Mouse (Mus musculus) stomach, postnatal 0 days (tissue): ENCODE results near the gene 1700021F05Rik. TPM values are rescaled to one million over a fixed set of nuclear protein-coding genes. Genes with fewer than 3 reads are reported as not detected.
A peak's percentile ranks its signal among the peaks of the same experiment; 100 is the strongest.

Experiments used
- ATAC-seq: fragments of 200-750 bp; cut with Nextera tagmentation; 2 replicates; pipeline ENCODE4 v1.8.0; 2017; ENCODE audit not compliant: low FRiP score, low TSS enrichment
- DNase-seq: peaks from one replicate; pipeline ENCODE4 v3.0.0-alpha.2; 2016; ENCODE audit warnings: low spot score
- H3K27ac ChIP-seq: fragments of 300-500 bp; sonication (generic); replicated peaks from 2 replicates; pipeline ENCODE4 v1.5.1; 2014; ENCODE audit warnings: mild to moderate bottlenecking, control low read depth
- H3K27me3 ChIP-seq: fragments of 300-500 bp; sonication (generic); 2 replicates; pipeline ENCODE4 v1.6.1; 2014; ENCODE audit warnings: low read length; ENCODE audit not compliant: control insufficient read depth, insufficient read depth
- H3K36me3 ChIP-seq: fragments of 300-500 bp; sonication (generic); 2 replicates; pipeline ENCODE4 v1.6.1; 2014; ENCODE audit warnings: low read length, mixed read lengths; ENCODE audit not compliant: control insufficient read depth, insufficient read depth
- H3K4me1 ChIP-seq: fragments of 300-500 bp; sonication (generic); replicated peaks from 2 replicates; pipeline ENCODE4 v1.6.1; 2014; ENCODE audit warnings: antibody characterized with exemption; ENCODE audit not compliant: control insufficient read depth, insufficient read depth
- H3K4me2 ChIP-seq: fragments of 300-500 bp; sonication (generic); replicated peaks from 2 replicates; pipeline ENCODE4 v1.6.1; 2014; ENCODE audit warnings: low read depth, mild to moderate bottlenecking, control low read depth, moderate library complexity
- H3K4me3 ChIP-seq: fragments of 300-500 bp; sonication (generic); 2 replicates; pipeline ENCODE4 v1.5.1; 2014; ENCODE audit warnings: low read depth, low read length, control low read depth
- H3K9ac ChIP-seq: fragments of 300-500 bp; sonication (generic); 2 replicates; pipeline ENCODE4 v1.6.1; 2014; ENCODE audit warnings: mild to moderate bottlenecking, low read length, control low read depth, mixed read lengths
- H3K9me3 ChIP-seq: fragments of 300-500 bp; sonication (generic); 2 replicates; pipeline ENCODE4 v1.6.1; 2016; ENCODE audit warnings: low read length; ENCODE audit not compliant: control insufficient read depth
- CTCF ChIP-seq: IDR thresholded peaks from 2 replicates; pipeline ENCODE4 v1.5.1; 2016; ENCODE audit warnings: antibody characterized with exemption, low read depth, mild to moderate bottlenecking, moderate library complexity
- EP300 ChIP-seq: optimal IDR thresholded peaks from 2 replicates; pipeline ENCODE3; 2016; ENCODE audit warnings: antibody characterized with exemption
- WGBS: fragments of 180-500 bp; shearing (Covaris S2); extraction: QIAGEN DNeasy Blood & Tissue Kit; methylation state at CpG from one replicate; pipeline ENCODE4 v1.1.7; 2014; 5-methylcytosine and 5-hydroxymethylcytosine counted together
- polyA plus RNA-seq: library from polyadenylated mRNA; unstranded; fragments of >200 nt; fragmentation: Nextera tagmentation; extraction: Ambion mirVana; gene quantifications from 2 replicates; pipeline ENCODE4 v1.2.1, GENCODE M21; 2015

The 1700021F05Rik gene
- 47.0 and 48.9 TPM in 2 replicates for polyA plus RNA-seq

- TF ChIP-seq EP300 = no peak
- peak; percentile 84 for TF ChIP-seq CTCF
- no peaks in the 10 kb centered on the region for H3K27me3 ChIP-seq
- peak; percentile 99 for ATAC-seq
- H3K36me3 ChIP-seq = no peaks in the 10 kb centered on the region; the same call in 1 of the 2 replicates
- H3K4me2 ChIP-seq = peak within 1 kb of the TSS; percentile 67
- no peaks in the 10 kb centered on the region for H3K9me3 ChIP-seq
- peak; percentile 97 for DNase-seq
- WGBS = 0% methylated on average over 43 of the region's 56 CpGs
- H3K4me3 ChIP-seq = peak within 1 kb of the TSS; percentile 95
- peak within 1 kb of the TSS; percentile 89 for H3K9ac ChIP-seq
- H3K27ac ChIP-seq = peak within 1 kb of the TSS; percentile 88
- no peaks in the 10 kb centered on the region for H3K4me1 ChIP-seq
Measured at GRCm38 (mm10) chr10:43540442-43541152, at the start of gene 1700021F05Rik. Gene 1700021F05Rik, minus strand, starts transcription at chr10:43540994.

- no peak for ATAC-seq
- no peaks in the 10 kb centered on the region for H3K9me3 ChIP-seq
- no peak overlapping the region for H3K27ac ChIP-seq
Measured at GRCm38 (mm10) chr10:43588470-43589177, 47.8 kb upstream of the 1700021F05Rik start.

GRCm38 (mm10) chr10:43584538-43584937 lies 43.7 kb upstream of the 1700021F05Rik start:
- Histone ChIP-seq H3K27me3 (no peaks in the 10 kb centered on the region), H3K4me2 (no peak overlapping the region), H3K9ac (no peak overlapping the region), H3K4me3 (no peak overlapping the region), H3K27ac (no peak overlapping the region), H3K36me3 (no peaks in the 10 kb centered on the region), H3K9me3 (no peaks in the 10 kb centered on the region), H3K4me1 (no peaks in the 10 kb centered on the region)
- ATAC-seq (no peak), DNase-seq (peak; percentile 37)
- 88% methylated on average over 4 of the region's 4 CpGs for WGBS
- no peak for TF ChIP-seq CTCF
- TF ChIP-seq EP300 = no peak

More at GRCm38 (mm10) chr10:43588470-43589177, 47.8 kb upstream of the 1700021F05Rik start:
- Histone ChIP-seq H3K36me3 (no peaks in the 10 kb centered on the region), H3K27me3 (no peaks in the 10 kb centered on the region), H3K9ac (no peak overlapping the region), H3K4me1 (no peaks in the 10 kb centered on the region), H3K4me3 (no peak overlapping the region), H3K4me2 (no peak overlapping the region)
- WGBS = 67% methylated on average over 8 of the region's 8 CpGs
- TF ChIP-seq EP300 (no peak), CTCF (no peak)
- DNase-seq = no peak

GRCm38 (mm10) chr10:43581260-43581659 lies 40.5 kb upstream of the 1700021F05Rik start:
- no peak for TF ChIP-seq CTCF
- TF ChIP-seq EP300 = no peak
- Histone ChIP-seq H3K9me3 (no peaks in the 10 kb centered on the region), H3K36me3 (no peaks in the 10 kb centered on the region), H3K4me1 (no peaks in the 10 kb centered on the region), H3K27ac (peak overlapping the region; percentile 76), H3K4me3 (peak overlapping the region; percentile 48), H3K9ac (peak overlapping the region; percentile 69; the same call in 1 of the 2 replicates), H3K4me2 (peak overlapping the region; percentile 96), H3K27me3 (no peaks in the 10 kb centered on the region)
- no peak for DNase-seq
- ATAC-seq = no peak
- 49% methylated on average over 3 of the region's 3 CpGs for WGBS

- Histone ChIP-seq H3K36me3 (no peaks in the 10 kb centered on the region), H3K4me2 (peak overlapping the region; percentile 96), H3K27me3 (no peaks in the 10 kb centered on the region), H3K4me3 (peak overlapping the region; percentile 48), H3K9ac (peak overlapping the region; percentile 69), H3K4me1 (no peaks in the 10 kb centered on the region), H3K27ac (peak overlapping the region; percentile 76), H3K9me3 (no peaks in the 10 kb centered on the region)
- TF ChIP-seq CTCF (no peak), EP300 (no peak)
- DNase-seq (peak; percentile 90), ATAC-seq (peak; percentile 82)
- 3% methylated on average over 15 of the region's 15 CpGs for WGBS
Measured at GRCm38 (mm10) chr10:43580649-43581078, 39.9 kb upstream of the 1700021F05Rik start.
